Mouse (Mus musculus): ENCODE measurements around the gene Vmac.

GRCm38 (mm10) chr17:56761991-56762410 lies 44.2 kb upstream of the Vmac start:
- TF ChIP-seq EP300 (optimal IDR thresholded peaks at IDR 0.05), result no peak
- TF ChIP-seq CTCF (IDR thresholded peaks at IDR 0.05; ENCODE audit: low read depth), result no peak

All from stomach, postnatal 0 days (tissue).